Mouse (Mus musculus): ENCODE data around the gene Cited4. TPM values are rescaled to one million over a fixed set of nuclear protein-coding genes. Genes with fewer than 3 reads are reported as not detected.

The Cited4 gene
- polyA plus RNA-seq, 1 experiment from 2014 or later = 17.9 TPM

DNA sequence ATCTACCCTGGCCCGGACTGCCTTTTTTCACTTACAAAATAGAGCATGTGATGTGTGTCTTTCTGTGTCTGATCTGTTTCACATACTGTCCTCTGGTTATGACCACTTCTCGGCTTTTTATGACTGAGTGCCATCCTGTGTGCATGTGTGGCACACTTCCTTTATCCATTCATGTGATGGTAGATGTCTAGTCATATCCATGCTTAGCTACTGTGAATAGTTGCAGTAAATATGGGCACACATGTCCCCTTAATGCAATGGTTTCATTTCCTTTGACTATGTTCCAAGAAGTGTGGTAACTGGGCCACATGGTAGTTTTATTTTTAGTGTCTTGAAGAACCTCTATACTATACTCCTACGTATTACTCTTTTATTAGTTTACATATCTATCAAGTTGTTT is 22.5 kb upstream of the Cited4 start:
- Histone ChIP-seq H3K4me1 (replicated peaks; ENCODE audit: insufficient read depth, low read length) (no peaks in the 10 kb centered on the region), H3K4me2 (ENCODE audit: low read length) (no peak overlapping the region), H3K9ac (ENCODE audit: low read depth, low read length) (no peak overlapping the region), H3K36me3 (ENCODE audit: insufficient read depth, low read length) (no peaks in the 10 kb centered on the region), H3K9me3 (replicated peaks; ENCODE audit: low read length) (no peaks in the 10 kb centered on the region), H3K27me3 (ENCODE audit: insufficient read depth, low read length) (no peaks in the 10 kb centered on the region), H3K27ac (no peak overlapping the region), H3K4me3 (replicated peaks; ENCODE audit: low read depth, low read length) (no peak overlapping the region)
- DNase-seq (ENCODE audit: low spot score) (no peak), ATAC-seq (replicated peaks; ENCODE audit: low FRiP score, low read depth) (no peak)
- WGBS = 82% methylated on average over 3 of the region's 3 CpGs
- TF ChIP-seq CTCF (IDR thresholded peaks at IDR 0.05; ENCODE audit: low read depth) = no peak

- 0 out of 2 replicates have a peak, but pooled peaks cover 5% of the 10 kb centered on the region for H3K27me3 ChIP-seq (ENCODE audit: insufficient read depth, low read length)
- no peaks in the 10 kb centered on the region; the same call in 1 of the 2 replicates for H3K4me1 ChIP-seq (replicated peaks; ENCODE audit: insufficient read depth, low read length)
- H3K36me3 ChIP-seq (ENCODE audit: insufficient read depth, low read length) = no peaks in the 10 kb centered on the region
- no peak overlapping the region for H3K27ac ChIP-seq
- peak; percentile 15 for DNase-seq (ENCODE audit: low spot score)
- TF ChIP-seq CTCF (IDR thresholded peaks at IDR 0.05; ENCODE audit: low read depth) = no peak
- 5% methylated on average over 55 of the region's 55 CpGs for WGBS
- ATAC-seq (replicated peaks; ENCODE audit: low FRiP score, low read depth) = peak; percentile 49
- H3K9ac ChIP-seq (ENCODE audit: low read depth, low read length) = peak overlapping the region; percentile 15; the same call in 1 of the 2 replicates
- H3K9me3 ChIP-seq (replicated peaks; ENCODE audit: low read length) = no peaks in the 10 kb centered on the region
- H3K4me2 ChIP-seq (ENCODE audit: low read length) = peak overlapping the region; percentile 72
- H3K4me3 ChIP-seq (replicated peaks; ENCODE audit: low read depth, low read length) = peak overlapping the region; percentile 35
Observed at GRCm38 (mm10) chr4:120649369-120650207, 16.8 kb upstream of the Cited4 start.

GRCm38 (mm10) chr4:120650208-120650592 is 16.2 kb upstream of the Cited4 start:
- WGBS = 30% methylated on average over 7 of the region's 7 CpGs
- Histone ChIP-seq H3K36me3 (ENCODE audit: insufficient read depth, low read length) (no peaks in the 10 kb centered on the region), H3K9me3 (replicated peaks; ENCODE audit: low read length) (no peaks in the 10 kb centered on the region), H3K4me2 (ENCODE audit: low read length) (peak overlapping the region; percentile 72), H3K9ac (ENCODE audit: low read depth, low read length) (no peak overlapping the region), H3K4me1 (replicated peaks; ENCODE audit: insufficient read depth, low read length) (no peaks in the 10 kb centered on the region; the same call in 1 of the 2 replicates), H3K4me3 (replicated peaks; ENCODE audit: low read depth, low read length) (peak overlapping the region; percentile 35), H3K27ac (no peak overlapping the region), H3K27me3 (ENCODE audit: insufficient read depth, low read length) (0 out of 2 replicates have a peak, but pooled peaks cover 5% of the 10 kb centered on the region)
- ATAC-seq (replicated peaks; ENCODE audit: low FRiP score, low read depth) (no peak), DNase-seq (ENCODE audit: low spot score) (no peak)
- no peak for TF ChIP-seq CTCF (IDR thresholded peaks at IDR 0.05; ENCODE audit: low read depth)

- 58% methylated on average over 8 of the region's 8 CpGs for WGBS
- TF ChIP-seq CTCF (IDR thresholded peaks at IDR 0.05; ENCODE audit: low read depth) = no peak
- DNase-seq (ENCODE audit: low spot score) = no peak
- H3K4me2 ChIP-seq (ENCODE audit: low read length) = no peak overlapping the region
- no peak overlapping the region for H3K9ac ChIP-seq (ENCODE audit: low read depth, low read length)
- H3K4me1 ChIP-seq (replicated peaks; ENCODE audit: insufficient read depth, low read length) = no peaks in the 10 kb centered on the region
- H3K9me3 ChIP-seq (replicated peaks; ENCODE audit: low read length) = no peaks in the 10 kb centered on the region
- ATAC-seq (replicated peaks; ENCODE audit: low FRiP score, low read depth) = no peak
- no peaks in the 10 kb centered on the region for H3K27me3 ChIP-seq (ENCODE audit: insufficient read depth, low read length)
- H3K4me3 ChIP-seq (replicated peaks; ENCODE audit: low read depth, low read length) = no peak overlapping the region
- H3K36me3 ChIP-seq (ENCODE audit: insufficient read depth, low read length) = no peaks in the 10 kb centered on the region
- H3K27ac ChIP-seq = no peak overlapping the region
Observed at GRCm38 (mm10) chr4:120655898-120656297, 10.5 kb upstream of the Cited4 start.

GRCm38 (mm10) chr4:120660485-120660884 is 5.9 kb upstream of the Cited4 start:
- Histone ChIP-seq H3K9ac (ENCODE audit: low read depth, low read length) (no peak overlapping the region), H3K36me3 (ENCODE audit: insufficient read depth, low read length) (no peaks in the 10 kb centered on the region), H3K4me3 (replicated peaks; ENCODE audit: low read depth, low read length) (no peak overlapping the region), H3K27ac (no peak overlapping the region), H3K4me2 (ENCODE audit: low read length) (no peak overlapping the region), H3K4me1 (replicated peaks; ENCODE audit: insufficient read depth, low read length) (no peaks in the 10 kb centered on the region), H3K27me3 (ENCODE audit: insufficient read depth, low read length) (no peaks in the 10 kb centered on the region), H3K9me3 (replicated peaks; ENCODE audit: low read length) (no peaks in the 10 kb centered on the region)
- no peak for DNase-seq (ENCODE audit: low spot score)
- ATAC-seq (replicated peaks; ENCODE audit: low FRiP score, low read depth) = no peak
- TF ChIP-seq CTCF (IDR thresholded peaks at IDR 0.05; ENCODE audit: low read depth) = no peak
- WGBS = 67% methylated on average over 4 of the region's 4 CpGs

- no peak for TF ChIP-seq CTCF (IDR thresholded peaks at IDR 0.05; ENCODE audit: low read depth)
- no peak for ATAC-seq (replicated peaks; ENCODE audit: low FRiP score, low read depth)
- 85% methylated on average over 2 of the region's 2 CpGs for WGBS
- DNase-seq (ENCODE audit: low spot score) = no peak
- no peaks in the 10 kb centered on the region for H3K36me3 ChIP-seq (ENCODE audit: insufficient read depth, low read length)
- H3K4me1 ChIP-seq (replicated peaks; ENCODE audit: insufficient read depth, low read length) = peaks cover 4% of the 10 kb centered on the region; the same call in 1 of the 2 replicates
- no peak overlapping the region for H3K27ac ChIP-seq
- H3K9me3 ChIP-seq (replicated peaks; ENCODE audit: low read length) = no peaks in the 10 kb centered on the region
- no peak overlapping the region for H3K4me3 ChIP-seq (replicated peaks; ENCODE audit: low read depth, low read length)
- H3K4me2 ChIP-seq (ENCODE audit: low read length) = no peak overlapping the region
- no peak overlapping the region for H3K9ac ChIP-seq (ENCODE audit: low read depth, low read length)
- no peaks in the 10 kb centered on the region for H3K27me3 ChIP-seq (ENCODE audit: insufficient read depth, low read length)
Observed at GRCm38 (mm10) chr4:120664601-120665000, 1.8 kb upstream of the Cited4 start.

Measured in kidney, postnatal 0 days (tissue).